Mouse (Mus musculus) kidney, adult 9 months (tissue): ENCODE results near the gene Armc10.
"Not testable (repeated sequence)": the region's sequence is repeated elsewhere in the genome, so short reads cannot be mapped to it uniquely, and the experiment has no call there.

Source experiments
- DNase-seq: peaks from one replicate; pipeline ENCODE4 v3.0.0; 2022

Armc10 gene

GRCm38 (mm10) chr5:21667191-21668137 is 21.9 kb downstream of the Armc10 start:
- DNase-seq = no peak

- no peak for DNase-seq
These were observed 23.7 kb downstream of the Armc10 start for GRCm38 (mm10) chr5:21669307-21669706.

DNA sequence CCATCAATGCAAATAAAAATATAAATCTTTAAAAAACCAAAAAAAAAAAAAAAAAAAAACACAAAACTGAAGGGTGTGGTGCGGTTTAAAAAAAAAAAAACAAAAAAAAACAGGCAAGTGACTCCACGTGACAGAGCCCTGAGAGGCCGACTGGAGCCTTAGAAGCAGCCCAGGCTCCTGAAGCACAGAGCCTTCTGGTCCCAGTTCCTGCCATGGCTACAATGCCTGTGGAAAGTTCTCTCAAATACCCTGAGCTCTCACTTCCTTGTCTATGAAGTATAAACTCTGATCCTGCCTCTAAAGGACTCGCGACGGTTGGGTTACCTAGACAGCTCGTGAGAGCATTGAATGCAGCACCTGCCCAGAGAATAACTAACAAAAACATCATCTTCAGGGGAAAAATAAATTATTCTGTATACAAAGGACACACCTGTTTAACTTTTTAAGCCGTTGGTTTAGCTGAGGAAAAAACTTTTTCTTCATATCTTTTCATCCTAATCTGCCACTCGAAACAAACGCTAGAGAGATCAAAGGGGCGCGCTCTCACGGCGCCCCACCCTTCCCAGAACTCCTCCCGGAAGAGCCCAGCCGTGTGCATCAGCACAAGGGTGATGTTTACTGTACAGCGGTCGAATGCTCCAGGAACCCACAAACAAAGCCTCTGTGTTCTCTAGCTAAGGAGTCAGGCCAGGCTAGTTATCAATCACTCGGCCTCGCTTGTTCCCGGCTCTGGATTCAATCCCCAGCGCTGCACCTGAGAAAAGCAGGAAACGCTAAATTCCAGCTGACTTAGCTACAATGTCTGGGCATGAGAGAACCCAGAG is 27.4 kb downstream of the Armc10 start:
- no peak for DNase-seq

DNA sequence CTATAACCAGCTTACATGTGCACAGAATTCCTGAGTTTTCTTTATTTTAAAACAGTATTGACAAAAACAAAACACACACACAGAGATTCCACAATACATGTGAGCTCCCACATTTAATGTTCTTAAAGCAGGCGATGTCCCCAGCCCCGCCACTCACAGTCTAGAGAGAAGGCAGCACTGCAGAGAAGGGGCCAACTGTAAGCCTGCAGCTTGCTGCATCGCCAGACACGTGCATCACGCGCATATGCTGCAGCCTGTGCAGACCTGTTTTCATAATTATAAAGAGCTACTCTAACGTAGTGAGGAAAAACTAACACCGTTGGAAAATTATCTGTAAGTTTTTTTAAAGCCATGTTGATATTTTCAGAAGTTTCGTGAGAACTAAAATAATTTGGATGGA is 28.1 kb downstream of the Armc10 start:
- DNase-seq = no peak

GRCm38 (mm10) chr5:21675019-21675418 is 29.4 kb downstream of the Armc10 start:
- DNase-seq = no peak

DNA sequence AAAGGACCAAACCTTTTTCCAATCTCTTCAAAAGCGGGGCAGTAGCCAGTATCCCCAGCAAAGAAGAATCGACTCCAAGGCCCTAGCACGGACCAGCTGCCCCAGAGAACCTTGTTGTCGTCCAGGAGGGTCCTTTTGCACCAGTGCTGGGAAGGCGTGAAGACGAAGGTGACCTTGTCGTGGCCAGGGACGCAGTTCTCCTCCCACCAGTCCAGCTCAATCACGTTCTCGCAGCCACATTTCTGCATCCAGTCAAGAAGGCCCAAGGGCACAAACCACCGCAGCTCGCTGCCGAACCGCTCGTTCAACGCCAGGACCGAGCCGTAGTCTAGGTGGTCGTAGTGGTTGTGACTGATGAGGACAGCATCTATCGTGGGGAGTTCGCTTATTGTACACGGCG is 29.9 kb downstream of the Armc10 start:
- DNase-seq = no peak

GRCm38 (mm10) chr5:21677939-21678338 is 32.3 kb downstream of the Armc10 start:
- no peak for DNase-seq

GRCm38 (mm10) chr5:21678363-21678762 is 32.8 kb downstream of the Armc10 start:
- no peak for DNase-seq

DNA sequence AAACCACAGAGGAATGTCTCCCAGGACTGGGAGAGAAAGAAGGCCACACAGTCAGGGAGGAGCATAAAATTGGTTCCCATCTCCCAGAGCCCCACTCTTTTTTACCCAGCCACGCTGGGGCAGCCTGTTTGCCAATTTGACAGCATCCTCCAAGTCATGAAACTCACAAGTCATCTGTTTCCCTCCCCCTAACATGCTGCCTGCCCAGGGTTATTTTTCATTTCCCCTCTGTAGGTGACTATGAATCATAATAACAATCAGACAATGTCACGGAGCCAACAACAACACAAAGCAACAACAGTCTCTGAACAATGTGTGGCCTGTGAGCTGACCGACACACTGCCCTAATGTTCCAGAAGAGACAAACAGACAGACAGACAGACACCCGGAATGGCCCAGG is 34.4 kb downstream of the Armc10 start:
- no peak for DNase-seq

DNA sequence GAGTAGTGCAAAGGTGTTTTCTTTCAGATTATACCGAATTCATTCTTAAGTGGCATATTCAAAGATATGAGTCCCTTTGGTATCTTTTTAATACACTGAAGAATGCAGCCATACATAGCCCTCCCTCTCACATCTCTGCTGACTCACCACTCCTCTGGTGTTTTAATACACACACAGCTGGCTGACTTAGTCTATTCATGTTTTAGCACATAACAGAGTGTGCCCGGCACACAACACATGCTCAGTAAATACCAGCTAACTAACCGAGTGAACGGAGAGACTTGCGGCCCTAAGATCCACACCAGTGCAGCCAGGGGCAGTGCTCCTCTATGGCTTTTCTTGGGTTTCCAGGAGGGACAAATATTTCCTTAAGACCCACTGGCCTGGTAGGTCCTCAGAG is 35.3 kb downstream of the Armc10 start:
- DNase-seq = no peak

GRCm38 (mm10) chr5:21683811-21684210 is 38.2 kb downstream of the Armc10 start:
- no peak for DNase-seq

DNA sequence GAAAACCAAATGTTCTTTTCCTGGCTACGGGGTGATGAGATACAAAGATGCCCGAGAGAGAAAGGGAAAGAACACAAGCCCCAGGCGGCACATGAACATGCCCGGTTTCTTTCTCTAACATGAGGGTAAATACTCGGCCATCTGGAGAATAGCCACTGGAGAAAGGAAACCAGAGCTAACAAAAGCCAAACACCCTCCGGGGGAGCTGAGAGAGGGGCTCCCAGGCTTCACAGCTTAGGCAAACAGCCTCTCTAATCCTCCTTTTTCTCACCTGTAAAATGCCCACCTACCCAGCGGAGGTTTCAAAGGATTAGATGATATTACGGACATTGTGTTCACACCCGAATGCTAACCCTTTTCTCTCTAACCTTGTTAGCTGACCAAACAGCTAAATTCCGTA is 39.4 kb downstream of the Armc10 start:
- no peak for DNase-seq

- no peak for DNase-seq
These were observed 41.4 kb downstream of the Armc10 start for GRCm38 (mm10) chr5:21687042-21687441.

GRCm38 (mm10) chr5:21692230-21692629 is 46.6 kb downstream of the Armc10 start:
- DNase-seq = no peak

- DNase-seq = no peak
These were observed 47.8 kb downstream of the Armc10 start for GRCm38 (mm10) chr5:21693372-21693870.

DNA sequence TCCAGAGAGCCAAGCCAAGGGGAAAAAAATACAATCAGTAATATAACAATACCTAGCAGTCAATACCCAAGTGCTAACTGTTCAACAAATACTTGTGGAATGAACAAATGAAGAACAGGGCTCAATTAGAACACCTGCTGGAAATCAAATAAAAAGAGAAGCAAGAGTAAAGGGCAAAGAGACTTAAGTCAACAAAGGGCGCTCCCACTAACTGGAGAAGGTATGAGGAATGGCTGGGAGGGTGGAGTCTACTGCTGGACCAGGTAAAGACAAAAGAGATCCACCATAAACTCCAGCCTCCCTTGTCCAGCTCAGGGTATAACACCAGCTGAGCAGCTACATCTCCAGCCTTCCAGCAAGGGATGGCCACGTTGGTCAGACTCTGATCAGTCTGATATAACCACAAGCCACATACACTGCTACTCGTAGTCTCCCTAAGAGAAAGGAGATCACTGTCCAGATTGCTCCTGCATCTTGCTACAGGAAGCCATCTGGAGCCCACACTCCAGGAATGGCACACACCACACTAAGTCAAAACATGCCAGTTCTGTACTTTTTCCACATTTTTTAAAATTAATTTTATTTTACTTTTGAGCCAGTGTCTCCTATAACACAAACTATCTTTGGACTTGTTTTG is 49.4 kb downstream of the Armc10 start:
- DNase-seq = no peak

DNA sequence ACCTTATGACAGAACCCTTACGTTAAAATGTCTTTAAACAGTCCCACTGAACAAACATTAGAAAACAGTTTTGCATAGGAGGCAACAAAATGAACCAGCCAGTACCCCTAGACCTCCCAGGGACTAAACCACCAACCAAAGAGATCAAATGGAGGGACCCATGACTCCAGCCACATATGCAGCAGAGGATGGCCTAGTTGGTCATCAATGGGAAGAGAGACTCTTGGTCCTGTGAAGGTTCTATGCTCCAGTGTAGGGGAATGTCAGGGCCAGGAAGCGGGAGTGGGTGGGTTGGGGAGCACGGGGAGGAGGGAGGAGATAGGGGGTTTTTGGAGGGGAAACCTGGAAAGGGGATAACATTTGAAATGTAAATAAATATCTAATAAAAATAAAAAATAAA is 53.9 kb downstream of the Armc10 start:
- not testable (repeated sequence) for DNase-seq

DNA sequence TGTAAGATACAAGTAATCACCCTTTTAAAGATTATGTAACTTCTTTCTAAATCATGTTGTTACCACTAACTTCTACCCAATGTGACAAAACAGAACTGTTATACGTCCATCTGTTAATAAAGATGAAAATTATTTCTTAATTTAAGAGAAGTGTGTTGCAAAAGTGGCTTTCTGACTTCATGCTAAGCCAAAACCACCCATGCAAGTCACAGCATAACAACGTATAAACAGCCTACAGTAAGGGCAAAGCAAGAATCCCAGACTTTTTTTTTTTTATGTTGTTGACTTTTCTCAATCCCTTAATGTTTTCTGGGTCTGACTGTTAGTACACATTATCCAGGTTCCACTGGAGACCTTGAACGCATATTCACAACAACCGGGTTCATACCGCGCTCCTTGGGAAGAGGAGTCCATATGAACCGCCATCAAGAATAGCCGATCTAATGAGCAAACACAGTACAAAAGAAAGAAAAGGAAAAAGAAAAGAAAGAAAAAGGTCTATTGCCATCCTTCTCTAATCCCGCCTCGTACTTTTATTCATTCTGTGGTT is 54.7 kb downstream of the Armc10 start:
- DNase-seq = no peak

- DNase-seq = no peak
These were observed 55.3 kb downstream of the Armc10 start for GRCm38 (mm10) chr5:21700934-21701333.

GRCm38 (mm10) chr5:21701351-21702008 is 55.9 kb downstream of the Armc10 start, which contains the start of gene Napepld:
TSS of gene Napepld (minus strand) at chr5:21701396.
- DNase-seq = peak; percentile 99

DNA sequence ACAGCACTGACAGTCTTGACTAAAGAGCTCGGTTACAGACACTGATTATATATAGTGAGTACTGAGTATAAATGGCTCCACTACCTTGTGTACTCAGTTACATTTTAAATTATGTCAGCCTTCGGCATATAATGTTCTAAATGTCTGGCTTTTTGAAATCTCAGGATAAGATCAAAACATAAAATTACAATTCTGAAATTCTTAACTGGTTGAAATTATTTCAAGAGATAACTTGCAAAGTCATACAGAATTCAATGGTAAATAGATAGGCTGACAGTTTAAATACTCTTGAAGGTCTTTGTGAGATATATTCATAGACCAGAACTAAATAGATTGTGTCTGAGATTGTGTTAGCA is 56.4 kb downstream of the Armc10 start:
- DNase-seq = no peak

- peak; percentile 73 for DNase-seq
These were observed 57.4 kb downstream of the Armc10 start for GRCm38 (mm10) chr5:21702873-21703475.
